Mouse (Mus musculus) gastrocnemius, adult 2 months (tissue): ENCODE measurements around the gene St6gal1. TPM values are rescaled to one million over a fixed set of nuclear protein-coding genes. Genes with fewer than 3 reads are reported as not detected.
"Not testable (repeated sequence)": the region's sequence is repeated elsewhere in the genome, so short reads cannot be mapped to it uniquely, and the experiment has no call there.

Source experiments
- DNase-seq: peaks from one replicate; pipeline ENCODE4 v3.0.0; 2022
- H3K27ac ChIP-seq: fragments of 200-600 bp; 2 replicates; pipeline ENCODE4 v1.8.1; 2022; ENCODE audit warnings: mild to moderate bottlenecking
- H3K4me3 ChIP-seq: fragments of 200-600 bp; 2 replicates; pipeline ENCODE4 v1.8.1; 2022; ENCODE audit warnings: mild to moderate bottlenecking, moderate library complexity
- CTCF ChIP-seq: fragments of 200-600 bp; IDR thresholded peaks from 2 replicates; pipeline ENCODE4 v1.8.1; 2022; ENCODE audit warnings: antibody characterized with exemption, mild to moderate bottlenecking, moderate library complexity
- intact Hi-C: fragments of 180-260 bp; cut with DNase I; formaldehyde crosslinking; loops from one replicate; pipeline ENCODE4 v1.15.1; 2025
- long read RNA-seq, 2 experiments: library from polyadenylated mRNA; stranded (forward); transcript quantifications; one replicate each; pipeline ENCODE4 v2.0.0; 2021
- total RNA-seq, 2 experiments: library from RNA; stranded (reverse); gene quantifications; 2 replicates each; pipeline ENCODE4 v1.2.3; 2021

St6gal1 gene
- 1 to 10 TPM; 2.6 to 3.5 TPM for total RNA-seq
- long read RNA-seq, experiment 1, full-length matches to known transcripts: 2 of 3 reads
- long read RNA-seq, experiment 1, partial matches to known transcripts: 0 of 3 reads
- long read RNA-seq, experiment 1, other reads (novel, unspliced or antisense): 1 of 3 reads
- long read RNA-seq, experiment 2, full-length matches to known transcripts: 2 of 2 reads
- long read RNA-seq, experiment 2, partial matches to known transcripts: 0 of 2 reads
- long read RNA-seq, experiment 2, other reads (novel, unspliced or antisense): 0 of 2 reads

GRCm38 (mm10) chr16:23224671-23225068, at the start of gene St6gal1:
TSS of gene St6gal1 (plus strand) at chr16:23224740.
- TF ChIP-seq CTCF: peak; percentile 76
- intact Hi-C loops: loop anchor here (5.0 kb wide), 3 partner anchors 48 to 178 kb away; no protein-coding TSS in a partner anchor
- Histone ChIP-seq H3K27ac (peak within 1 kb of the TSS; percentile 87), H3K4me3 (peak within 1 kb of the TSS; percentile 91)
- DNase-seq: peak; percentile 85

GRCm38 (mm10) chr16:23174855-23175254, 49.7 kb upstream of the St6gal1 start:
- H3K4me3 ChIP-seq: no peak overlapping the region
- no peak overlapping the region for H3K27ac ChIP-seq
- no peak for TF ChIP-seq CTCF
- intact Hi-C loops: no loop called here
- DNase-seq: no peak

- intact Hi-C loops: no loop called here
- Histone ChIP-seq H3K4me3 (no peak overlapping the region), H3K27ac (no peak overlapping the region)
- TF ChIP-seq CTCF: no peak
- no peak for DNase-seq
Observed at GRCm38 (mm10) chr16:23175956-23176355, 48.6 kb upstream of the St6gal1 start.

GRCm38 (mm10) chr16:23177856-23178255, 46.7 kb upstream of the St6gal1 start:
- Histone ChIP-seq H3K27ac (no peak overlapping the region), H3K4me3 (no peak overlapping the region)
- TF ChIP-seq CTCF: no peak
- no peak for DNase-seq
- intact Hi-C loops: no loop called here

GRCm38 (mm10) chr16:23178796-23179195, 45.7 kb upstream of the St6gal1 start:
- no peak for DNase-seq
- no peak overlapping the region for H3K4me3 ChIP-seq
- H3K27ac ChIP-seq: no peak overlapping the region
- no peak for TF ChIP-seq CTCF
- intact Hi-C loops: no loop called here

- intact Hi-C loops, DNase-seq, H3K4me3 ChIP-seq, H3K27ac ChIP-seq: not testable (repeated sequence)
Observed at GRCm38 (mm10) chr16:23179436-23179835, 45.1 kb upstream of the St6gal1 start.

- intact Hi-C loops: no loop called here
- no peak for DNase-seq
Observed at GRCm38 (mm10) chr16:23181054-23181453, 43.5 kb upstream of the St6gal1 start.

GRCm38 (mm10) chr16:23181487-23181886, 43.1 kb upstream of the St6gal1 start:
- no peak for DNase-seq
- intact Hi-C loops: no loop called here
- no peak for TF ChIP-seq CTCF
- Histone ChIP-seq H3K27ac (peak overlapping the region; percentile 46), H3K4me3 (no peak overlapping the region)

More at GRCm38 (mm10) chr16:23181054-23181453, 43.5 kb upstream of the St6gal1 start:
- no peak for TF ChIP-seq CTCF
- H3K4me3 ChIP-seq: no peak overlapping the region
- H3K27ac ChIP-seq: peak overlapping the region; percentile 46

GRCm38 (mm10) chr16:23181942-23182597, 42.5 kb upstream of the St6gal1 start:
- Histone ChIP-seq H3K27ac (peak overlapping the region; percentile 35; the same call in 1 of the 2 replicates), H3K4me3 (no peak overlapping the region)
- intact Hi-C loops: no loop called here
- no peak for DNase-seq
- no peak for TF ChIP-seq CTCF

- DNase-seq: no peak
- Histone ChIP-seq H3K27ac (no peak overlapping the region), H3K4me3 (no peak overlapping the region)
- intact Hi-C loops: no loop called here
- TF ChIP-seq CTCF: no peak
Observed at GRCm38 (mm10) chr16:23185824-23186223, 38.7 kb upstream of the St6gal1 start.

GRCm38 (mm10) chr16:23186418-23186817, 38.1 kb upstream of the St6gal1 start:
- Histone ChIP-seq H3K4me3 (no peak overlapping the region), H3K27ac (no peak overlapping the region)
- no peak for TF ChIP-seq CTCF
- intact Hi-C loops: no loop called here
- no peak for DNase-seq

GRCm38 (mm10) chr16:23187983-23188382, 36.6 kb upstream of the St6gal1 start:
- Histone ChIP-seq H3K4me3 (no peak overlapping the region), H3K27ac (no peak overlapping the region)
- no peak for TF ChIP-seq CTCF
- DNase-seq: no peak
- intact Hi-C loops: no loop called here

GRCm38 (mm10) chr16:23189612-23190011, 34.9 kb upstream of the St6gal1 start:
- intact Hi-C loops: no loop called here
- DNase-seq: no peak
- TF ChIP-seq CTCF: peak; percentile 30
- no peak overlapping the region for H3K4me3 ChIP-seq
- H3K27ac ChIP-seq: no peak overlapping the region
